Mouse (Mus musculus): ENCODE measurements at regions not wholly inside any gene's neighbourhood (a gene's known extent, or its start where the extent isn't known, plus 50 kb on each side); places are given as distances from the start of the nearest gene placed in this dataset.

DNA sequence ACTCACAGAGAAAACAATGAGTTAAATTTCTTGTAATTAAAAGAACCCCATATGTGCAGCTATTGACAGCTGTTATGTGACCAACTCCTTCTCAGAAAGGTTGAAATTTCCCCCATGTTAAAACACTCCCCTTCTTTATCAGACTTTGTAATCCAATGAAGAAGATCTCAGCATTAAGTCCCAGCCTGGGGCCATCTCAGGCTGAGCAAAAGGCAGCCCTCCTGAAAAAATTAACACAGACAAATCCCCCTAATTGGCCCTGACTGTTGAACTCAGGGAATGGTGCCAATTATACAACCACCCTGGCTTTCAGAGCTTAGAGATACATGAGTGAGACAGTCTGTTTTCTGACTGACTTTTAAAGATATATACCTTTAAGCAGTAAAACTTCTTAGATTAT, 454.9 kb upstream of the Atp11b start:
- no peak for TF ChIP-seq TBP (conservative IDR thresholded peaks at IDR 0.05; ENCODE audit: low read depth, low read length)
- TF ChIP-seq CTCF (conservative IDR thresholded peaks at IDR 0.05 in 1 of 2, IDR thresholded peaks at IDR 0.05 in 1 of 2; ENCODE audit: low read depth in 2 of 2, low read length in 2 of 2), result no peak
- TF ChIP-seq USF2 (conservative IDR thresholded peaks at IDR 0.05; ENCODE audit: low read depth, low read length), result no peak
- no peak for TF ChIP-seq BHLHE40 (IDR thresholded peaks at IDR 0.05; ENCODE audit: low read depth, low read length)
- TF ChIP-seq GABPA (IDR thresholded peaks at IDR 0.05; ENCODE audit: insufficient replicate concordance, low read depth, low read length), result no peak
- TF ChIP-seq POLR2A (IDR thresholded peaks at IDR 0.05; ENCODE audit: low read depth, low read length), result no peak
- no peak for TF ChIP-seq ZNF384 (IDR thresholded peaks at IDR 0.05; ENCODE audit: low read depth, low read length)
- TF ChIP-seq IRF4 (IDR thresholded peaks at IDR 0.05; ENCODE audit: low read depth, low read length), result no peak
- no peak for TF ChIP-seq EP300 (IDR thresholded peaks at IDR 0.05; ENCODE audit: low read length)
- no peak for TF ChIP-seq MAFK (IDR thresholded peaks at IDR 0.05; ENCODE audit: insufficient replicate concordance, low read length)
- TF ChIP-seq CHD1 (IDR thresholded peaks at IDR 0.05; ENCODE audit: low read depth, low read length), result no peak
- TF ChIP-seq CHD2 (IDR thresholded peaks at IDR 0.05; ENCODE audit: low read length), result no peak

All from CH12.LX (cell line).